Mouse (Mus musculus): ENCODE measurements around the gene Hmx1. TPM values are rescaled to one million over a fixed set of nuclear protein-coding genes. Genes with fewer than 3 reads are reported as not detected.

Gene Hmx1
- polyA plus RNA-seq, 1 experiment from 2014 or later: not detected

- H3K36me3 ChIP-seq (ENCODE audit: control insufficient read depth, insufficient read depth, low read length): no peaks in the 10 kb centered on the region
- no peak overlapping the region for H3K4me2 ChIP-seq (replicated peaks; ENCODE audit: low read depth, low read length)
- ATAC-seq (ENCODE audit: insufficient number of reproducible peaks, insufficient read depth, low FRiP score, low read depth): no peak
- H3K4me3 ChIP-seq (ENCODE audit: low read depth, low read length): no peak overlapping the region
- WGBS: 4% methylated on average over 9 of the region's 9 CpGs
- H3K9ac ChIP-seq (replicated peaks; ENCODE audit: low read depth, low read length): no peak overlapping the region
- no peak overlapping the region for H3K27ac ChIP-seq (ENCODE audit: low read length)
- peaks cover 87% of the 10 kb centered on the region for H3K27me3 ChIP-seq (ENCODE audit: control insufficient read depth, insufficient read depth, low read length)
- H3K9me3 ChIP-seq (ENCODE audit: control insufficient read depth, low read depth, low read length): no peaks in the 10 kb centered on the region
- 0 out of 2 replicates have a peak, but pooled peaks cover 8% of the 10 kb centered on the region for H3K4me1 ChIP-seq (ENCODE audit: control insufficient read depth, insufficient read depth, low read length)
Measured at GRCm38 (mm10) chr5:35395566-35396440, 6.9 kb downstream of the Hmx1 start.

- Histone ChIP-seq H3K4me2 (replicated peaks; ENCODE audit: low read depth, low read length) (no peak overlapping the region; the same call in 1 of the 2 replicates), H3K36me3 (ENCODE audit: control insufficient read depth, insufficient read depth, low read length) (no peaks in the 10 kb centered on the region), H3K9ac (replicated peaks; ENCODE audit: low read depth, low read length) (no peak overlapping the region), H3K9me3 (ENCODE audit: control insufficient read depth, low read depth, low read length) (no peaks in the 10 kb centered on the region), H3K27me3 (ENCODE audit: control insufficient read depth, insufficient read depth, low read length) (peaks cover 87% of the 10 kb centered on the region), H3K27ac (ENCODE audit: low read length) (no peak overlapping the region), H3K4me1 (ENCODE audit: control insufficient read depth, insufficient read depth, low read length) (0 out of 2 replicates have a peak, but pooled peaks cover 1% of the 10 kb centered on the region), H3K4me3 (ENCODE audit: low read depth, low read length) (no peak overlapping the region)
- WGBS: under 1% methylated on average over 57 of the region's 57 CpGs
- ATAC-seq (ENCODE audit: insufficient number of reproducible peaks, insufficient read depth, low FRiP score, low read depth): no peak
Measured at GRCm38 (mm10) chr5:35396976-35397641, 8.2 kb downstream of the Hmx1 start.

GRCm38 (mm10) chr5:35397642-35398309 lies 8.9 kb downstream of the Hmx1 start:
- H3K36me3 ChIP-seq (ENCODE audit: control insufficient read depth, insufficient read depth, low read length): no peaks in the 10 kb centered on the region
- H3K9ac ChIP-seq (replicated peaks; ENCODE audit: low read depth, low read length): no peak overlapping the region
- ATAC-seq (ENCODE audit: insufficient number of reproducible peaks, insufficient read depth, low FRiP score, low read depth): no peak
- peaks cover 90% of the 10 kb centered on the region for H3K27me3 ChIP-seq (ENCODE audit: control insufficient read depth, insufficient read depth, low read length)
- no peak overlapping the region; the same call in 1 of the 2 replicates for H3K4me2 ChIP-seq (replicated peaks; ENCODE audit: low read depth, low read length)
- no peak overlapping the region for H3K4me3 ChIP-seq (ENCODE audit: low read depth, low read length)
- no peak overlapping the region for H3K27ac ChIP-seq (ENCODE audit: low read length)
- WGBS: under 1% methylated on average over 49 of the region's 52 CpGs
- H3K4me1 ChIP-seq (ENCODE audit: control insufficient read depth, insufficient read depth, low read length): no peaks in the 10 kb centered on the region
- H3K9me3 ChIP-seq (ENCODE audit: control insufficient read depth, low read depth, low read length): no peaks in the 10 kb centered on the region

GRCm38 (mm10) chr5:35398310-35398910 lies 9.5 kb downstream of the Hmx1 start:
- no peak overlapping the region for H3K27ac ChIP-seq (ENCODE audit: low read length)
- no peak overlapping the region for H3K4me2 ChIP-seq (replicated peaks; ENCODE audit: low read depth, low read length)
- no peaks in the 10 kb centered on the region for H3K36me3 ChIP-seq (ENCODE audit: control insufficient read depth, insufficient read depth, low read length)
- H3K4me3 ChIP-seq (ENCODE audit: low read depth, low read length): no peak overlapping the region
- no peak for ATAC-seq (ENCODE audit: insufficient number of reproducible peaks, insufficient read depth, low FRiP score, low read depth)
- peaks cover 90% of the 10 kb centered on the region for H3K27me3 ChIP-seq (ENCODE audit: control insufficient read depth, insufficient read depth, low read length)
- H3K4me1 ChIP-seq (ENCODE audit: control insufficient read depth, insufficient read depth, low read length): no peaks in the 10 kb centered on the region
- H3K9me3 ChIP-seq (ENCODE audit: control insufficient read depth, low read depth, low read length): no peaks in the 10 kb centered on the region
- no peak overlapping the region for H3K9ac ChIP-seq (replicated peaks; ENCODE audit: low read depth, low read length)
- 2% methylated on average over 14 of the region's 14 CpGs for WGBS

GRCm38 (mm10) chr5:35399061-35399460 lies 10.2 kb downstream of the Hmx1 start:
- no peaks in the 10 kb centered on the region for H3K36me3 ChIP-seq (ENCODE audit: control insufficient read depth, insufficient read depth, low read length)
- no peak overlapping the region for H3K4me3 ChIP-seq (ENCODE audit: low read depth, low read length)
- no peak overlapping the region for H3K4me2 ChIP-seq (replicated peaks; ENCODE audit: low read depth, low read length)
- ATAC-seq (ENCODE audit: insufficient number of reproducible peaks, insufficient read depth, low FRiP score, low read depth): no peak
- H3K9ac ChIP-seq (replicated peaks; ENCODE audit: low read depth, low read length): no peak overlapping the region
- no peaks in the 10 kb centered on the region for H3K9me3 ChIP-seq (ENCODE audit: control insufficient read depth, low read depth, low read length)
- no peak overlapping the region for H3K27ac ChIP-seq (ENCODE audit: low read length)
- H3K27me3 ChIP-seq (ENCODE audit: control insufficient read depth, insufficient read depth, low read length): peaks cover 89% of the 10 kb centered on the region
- no peaks in the 10 kb centered on the region for H3K4me1 ChIP-seq (ENCODE audit: control insufficient read depth, insufficient read depth, low read length)
- WGBS: 5% methylated on average over 7 of the region's 7 CpGs

GRCm38 (mm10) chr5:35399704-35400320 lies 10.9 kb downstream of the Hmx1 start:
- Histone ChIP-seq H3K36me3 (ENCODE audit: control insufficient read depth, insufficient read depth, low read length) (no peaks in the 10 kb centered on the region), H3K27me3 (ENCODE audit: control insufficient read depth, insufficient read depth, low read length) (peaks cover 87% of the 10 kb centered on the region), H3K4me2 (replicated peaks; ENCODE audit: low read depth, low read length) (no peak overlapping the region), H3K27ac (ENCODE audit: low read length) (no peak overlapping the region), H3K9ac (replicated peaks; ENCODE audit: low read depth, low read length) (no peak overlapping the region), H3K4me3 (ENCODE audit: low read depth, low read length) (no peak overlapping the region), H3K9me3 (ENCODE audit: control insufficient read depth, low read depth, low read length) (no peaks in the 10 kb centered on the region), H3K4me1 (ENCODE audit: control insufficient read depth, insufficient read depth, low read length) (no peaks in the 10 kb centered on the region)
- no peak for ATAC-seq (ENCODE audit: insufficient number of reproducible peaks, insufficient read depth, low FRiP score, low read depth)
- 1% methylated on average over 48 of the region's 48 CpGs for WGBS

- WGBS: 3% methylated on average over 8 of the region's 8 CpGs
- Histone ChIP-seq H3K27ac (ENCODE audit: low read length) (no peak overlapping the region), H3K27me3 (ENCODE audit: control insufficient read depth, insufficient read depth, low read length) (peaks cover 78% of the 10 kb centered on the region), H3K4me3 (ENCODE audit: low read depth, low read length) (no peak overlapping the region), H3K4me1 (ENCODE audit: control insufficient read depth, insufficient read depth, low read length) (no peaks in the 10 kb centered on the region), H3K9me3 (ENCODE audit: control insufficient read depth, low read depth, low read length) (no peaks in the 10 kb centered on the region), H3K4me2 (replicated peaks; ENCODE audit: low read depth, low read length) (no peak overlapping the region), H3K36me3 (ENCODE audit: control insufficient read depth, insufficient read depth, low read length) (no peaks in the 10 kb centered on the region), H3K9ac (replicated peaks; ENCODE audit: low read depth, low read length) (no peak overlapping the region)
- no peak for ATAC-seq (ENCODE audit: insufficient number of reproducible peaks, insufficient read depth, low FRiP score, low read depth)
Measured at GRCm38 (mm10) chr5:35401240-35401639, 12.3 kb downstream of the Hmx1 start.
